8 mouse cellular contexts compared by ENCODE assay signal in the genomic region with DNA sequence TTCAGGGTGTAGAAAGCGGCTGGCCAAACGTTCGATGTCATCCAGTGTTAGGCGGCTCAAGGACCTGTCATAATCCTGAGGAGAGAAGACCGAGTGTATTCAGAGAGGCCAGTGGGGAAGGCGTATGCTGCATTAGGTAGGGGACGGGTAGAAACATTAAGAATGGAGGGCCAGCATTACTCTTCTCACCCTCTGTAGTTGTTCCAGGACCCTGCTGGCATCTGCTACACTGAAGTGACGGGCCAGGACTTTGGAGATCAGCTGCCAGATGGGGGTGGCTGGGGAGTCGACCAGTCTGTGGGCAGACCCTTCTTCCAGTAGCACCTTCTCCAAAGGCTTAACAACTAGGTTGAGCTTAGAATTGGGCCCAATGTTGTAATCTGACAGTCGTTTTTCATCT. TPM values are rescaled to one million over a fixed set of nuclear protein-coding genes. Genes with fewer than 3 reads are reported as not detected.
DNase-seq lines count a peak whose midpoint lies in the region; ATAC-seq and TF ChIP-seq lines count a peak whose summit lies in the region.

No protein-coding gene starts in this region.

- H3K4me2 ChIP-seq in forebrain, embryonic 13.5 days: peak overlapping the region; percentile 72
- H3K4me2 ChIP-seq in liver, embryonic 12.5 days: peak overlapping the region; percentile 78

- no peaks in the 10 kb centered on the region for H3K9me3 ChIP-seq in forebrain, embryonic 13.5 days (replicated peaks)
- no peaks in the 10 kb centered on the region for H3K9me3 ChIP-seq in liver, embryonic 12.5 days (replicated peaks)

- H3K4me1 ChIP-seq in forebrain, embryonic 13.5 days: peaks cover 14% of the 10 kb centered on the region
- peaks cover 38% of the 10 kb centered on the region for H3K4me1 ChIP-seq in liver, embryonic 12.5 days

- peaks cover 23% of the 10 kb centered on the region for H3K79me2 ChIP-seq in C2C12 (ENCODE audit: control insufficient read depth, insufficient read depth)

- peak overlapping the region; percentile 97 for H3ac ChIP-seq in C2C12 (ENCODE audit: control insufficient read depth, insufficient read length, low read depth)

- peak; percentile 70 for DNase-seq in heart, adult 11 months
- no peak for DNase-seq in heart, adult 8-10 months (ENCODE audit: low spot score)
- DNase-seq in Muller cell, postnatal 12 days (ENCODE audit: inconsistent ontology term): no peak
- DNase-seq in thymus, postnatal 4 days: no peak
- no peak for DNase-seq in adipocyte (ENCODE audit: low spot score)

- peak overlapping the region; percentile 43 for H3K4me3 ChIP-seq in C2C12 (ENCODE audit: insufficient read depth, poor library complexity, severe bottlenecking)
- peak overlapping the region; percentile 56 for H3K4me3 ChIP-seq in forebrain, embryonic 13.5 days
- H3K4me3 ChIP-seq in liver, embryonic 12.5 days: peak overlapping the region; percentile 74

- ATAC-seq in forebrain, embryonic 13.5 days: no peak
- no peak for ATAC-seq in liver, embryonic 12.5 days

- no peak for TF ChIP-seq CTCF in C2C12 (IDR thresholded peaks at IDR 0.05; ENCODE audit: control insufficient read depth, insufficient read depth, insufficient read length)

- 65% methylated on average over 10 of the region's 10 CpGs for WGBS in forebrain, embryonic 13.5 days
- 56% methylated on average over 10 of the region's 10 CpGs for WGBS in liver, embryonic 12.5 days (ENCODE audit: insufficient replicate concordance)

- no peaks in the 10 kb centered on the region for H3K27me3 ChIP-seq in C2C12 (ENCODE audit: control insufficient read depth, insufficient read depth, insufficient read length)
- no peaks in the 10 kb centered on the region for H3K27me3 ChIP-seq in forebrain, embryonic 13.5 days
- H3K27me3 ChIP-seq in liver, embryonic 12.5 days (replicated peaks): no peaks in the 10 kb centered on the region; the same call in 1 of the 2 replicates

- H3K27ac ChIP-seq in forebrain, embryonic 13.5 days: no peak overlapping the region
- peak overlapping the region; percentile 77 for H3K27ac ChIP-seq in liver, embryonic 12.5 days

- peak overlapping the region; percentile 77 for H3K9ac ChIP-seq in forebrain, embryonic 13.5 days
- peak overlapping the region; percentile 85 for H3K9ac ChIP-seq in liver, embryonic 12.5 days

- peaks cover 17% of the 10 kb centered on the region for H3K36me3 ChIP-seq in C2C12 (ENCODE audit: control insufficient read depth, insufficient read depth)
- peaks cover 15% of the 10 kb centered on the region; the same call in 1 of the 2 replicates for H3K36me3 ChIP-seq in forebrain, embryonic 13.5 days (ENCODE audit: poor library complexity, severe bottlenecking)
- peaks cover 25% of the 10 kb centered on the region for H3K36me3 ChIP-seq in liver, embryonic 12.5 days

- H3K79me3 ChIP-seq in C2C12 (ENCODE audit: low read depth): peaks cover 4% of the 10 kb centered on the region

TF ChIP-seq in C2C12, 6 proteins besides CTCF, POLR2A, EP300 and RAD21:
- TF ChIP-seq MYOG (IDR thresholded peaks at IDR 0.05; ENCODE audit: control insufficient read depth, extremely low read depth, insufficient read length) (no peak), CEBPB (IDR thresholded peaks at IDR 0.05; ENCODE audit: low read depth) (no peak), MAX (IDR thresholded peaks at IDR 0.05) (no peak), USF1 (IDR thresholded peaks at IDR 0.05; ENCODE audit: low read depth) (no peak), FOSL1 (IDR thresholded peaks at IDR 0.05; ENCODE audit: insufficient read depth, low read length, poor library complexity, severe bottlenecking) (no peak)

RNA-seq across cellular contexts. Expression of gene Ubl4a, which starts 5.5 kb away (rescaled TPM):
- 10 to 100 TPM; 74.3 to 82.5 (median 80.1) TPM for total RNA-seq in heart, adult 8-10 months (2022)
- polyA plus RNA-seq in C2C12 (2012; fragmentation: generic; extraction: Trizol): 60.7 TPM
- polyA plus RNA-seq in forebrain, embryonic 13.5 days (2015; fragmentation: Nextera tagmentation; extraction: Ambion mirVana): 67.8 and 79.5 TPM in 2 replicates
- polyA plus RNA-seq in liver, embryonic 12.5 days (2016; fragmentation: Nextera tagmentation; extraction: Ambion mirVana): 50.1 and 50.7 TPM in 2 replicates

RNA-seq across cellular contexts. Expression of gene Slc10a3, which starts 5.6 kb away (rescaled TPM):
- 1 to 10 TPM; 4.0 to 6.7 (median 5.8) TPM for total RNA-seq in heart, adult 8-10 months (2022)
- 18.5 TPM for polyA plus RNA-seq in C2C12 (2012; fragmentation: generic; extraction: Trizol)
- 6.6 and 7.8 TPM in 2 replicates for polyA plus RNA-seq in forebrain, embryonic 13.5 days (2015; fragmentation: Nextera tagmentation; extraction: Ambion mirVana)
- polyA plus RNA-seq in liver, embryonic 12.5 days (2016; fragmentation: Nextera tagmentation; extraction: Ambion mirVana): 9.7 and 9.9 TPM in 2 replicates

RNA-seq across cellular contexts. Expression of gene Lage3, which starts 14.1 kb away (rescaled TPM):
- 10 to 100 TPM; 24.0 to 33.2 (median 31.2) TPM for total RNA-seq in heart, adult 8-10 months (2022)
- 68.7 TPM for polyA plus RNA-seq in C2C12 (2012; fragmentation: generic; extraction: Trizol)
- 101 and 116 TPM in 2 replicates for polyA plus RNA-seq in forebrain, embryonic 13.5 days (2015; fragmentation: Nextera tagmentation; extraction: Ambion mirVana)
- 67.1 and 69.0 TPM in 2 replicates for polyA plus RNA-seq in liver, embryonic 12.5 days (2016; fragmentation: Nextera tagmentation; extraction: Ambion mirVana)

RNA-seq across cellular contexts. Expression of gene Fam3a, which starts 25.6 kb away (rescaled TPM):
- 10 to 100 TPM; 14.7 to 20.0 (median 18.1) TPM for total RNA-seq in heart, adult 8-10 months (2022)
- 11.5 TPM for polyA plus RNA-seq in C2C12 (2012; fragmentation: generic; extraction: Trizol)
- polyA plus RNA-seq in forebrain, embryonic 13.5 days (2015; fragmentation: Nextera tagmentation; extraction: Ambion mirVana): 31.6 and 34.5 TPM in 2 replicates
- 10.7 and 12.4 TPM in 2 replicates for polyA plus RNA-seq in liver, embryonic 12.5 days (2016; fragmentation: Nextera tagmentation; extraction: Ambion mirVana)

RNA-seq across cellular contexts. Expression of gene Ikbkg, which starts 25.6 kb away (rescaled TPM):
- total RNA-seq in heart, adult 8-10 months (2022): 10 to 100 TPM; 46.2 to 56.3 (median 49.5) TPM
- 37.1 TPM for polyA plus RNA-seq in C2C12 (2012; fragmentation: generic; extraction: Trizol)
- 18.3 and 20.6 TPM in 2 replicates for polyA plus RNA-seq in forebrain, embryonic 13.5 days (2015; fragmentation: Nextera tagmentation; extraction: Ambion mirVana)
- polyA plus RNA-seq in liver, embryonic 12.5 days (2016; fragmentation: Nextera tagmentation; extraction: Ambion mirVana): 21.6 and 22.4 TPM in 2 replicates
